Mouse (Mus musculus): ENCODE data around the gene Htr1f.

GRCm38 (mm10) chr16:65129391-65129790 is 23.7 kb upstream of the Htr1f start:
- no peak for TF ChIP-seq CTCF (IDR thresholded peaks at IDR 0.05; ENCODE audit: borderline replicate concordance, control insufficient read depth, extremely low read depth, insufficient read depth, low read length, poor library complexity)
- TF ChIP-seq POLR2A (IDR thresholded peaks at IDR 0.05; ENCODE audit: control insufficient read depth, extremely low read depth, insufficient read depth, low read length, poor library complexity), result no peak
